Mouse (Mus musculus) CH12.LX (cell line): Measurements from ENCODE around the gene Hcfc1.

Source experiments
- CTCF ChIP-seq, 2 experiments: IDR thresholded peaks in 1 of 2; conservative IDR thresholded peaks in 1 of 2; 2 replicates each; pipeline ENCODE4 v1.5.1; 2011 to 2012; ENCODE audit warnings: low read depth in 2 of 2, low read length in 2 of 2, improper control_type of control experiment in 1 of 2, inconsistent platforms in 1 of 2, mild to moderate bottlenecking in 1 of 2, moderate library complexity in 1 of 2
- EP300 ChIP-seq: IDR thresholded peaks from 2 replicates; pipeline ENCODE4 v1.6.1; 2011; ENCODE audit warnings: low read length, improper control_type of control experiment
- KAT2A ChIP-seq: IDR thresholded peaks from 2 replicates; pipeline ENCODE4 v1.6.1; 2012; ENCODE audit warnings: low read length, improper control_type of control experiment, inconsistent platforms; ENCODE audit not compliant: insufficient replicate concordance
- MEF2A ChIP-seq: IDR thresholded peaks from 2 replicates; pipeline ENCODE4 v1.6.1; 2014; ENCODE audit warnings: low read depth, mild to moderate bottlenecking, inconsistent platforms, low read length, improper control_type of control experiment, borderline replicate concordance
- MXI1 ChIP-seq: IDR thresholded peaks from 2 replicates; pipeline ENCODE4 v1.6.1; 2011; ENCODE audit warnings: mild to moderate bottlenecking, low read depth, low read length, improper control_type of control experiment
- NRF1 ChIP-seq: IDR thresholded peaks from 2 replicates; pipeline ENCODE4 v1.6.1; 2014; ENCODE audit warnings: low read depth, mild to moderate bottlenecking, inconsistent platforms, low read length, improper control_type of control experiment, moderate library complexity
- POLR2A ChIP-seq: IDR thresholded peaks from 2 replicates; pipeline ENCODE4 v1.6.1; 2011; ENCODE audit warnings: low read depth, mild to moderate bottlenecking, improper control_type of control experiment, low read length
- RAD21 ChIP-seq: IDR thresholded peaks from 2 replicates; pipeline ENCODE4 v1.6.1; 2011; ENCODE audit warnings: low read depth, mild to moderate bottlenecking, low read length, improper control_type of control experiment, moderate library complexity
- TCF12 ChIP-seq: IDR thresholded peaks from 2 replicates; pipeline ENCODE4 v1.6.1; 2014; ENCODE audit warnings: low read depth, mild to moderate bottlenecking, inconsistent platforms, low read length, improper control_type of control experiment
- USF1 ChIP-seq: IDR thresholded peaks from 2 replicates; pipeline ENCODE4 v1.6.1; 2014; ENCODE audit warnings: low read depth, mild to moderate bottlenecking, inconsistent platforms, low read length, improper control_type of control experiment
- ZMIZ1 ChIP-seq: IDR thresholded peaks from 2 replicates; pipeline ENCODE4 v1.6.1; 2012; ENCODE audit warnings: low read depth, mild to moderate bottlenecking, inconsistent platforms, low read length, improper control_type of control experiment

GRCm38 (mm10) chrX:74003644-74004043 is 37.5 kb upstream of the Hcfc1 start:
- no peak for TF ChIP-seq ZMIZ1
- TF ChIP-seq KAT2A, result no peak
- TF ChIP-seq MEF2A, result no peak
- TF ChIP-seq POLR2A, result no peak
- no peak for TF ChIP-seq CTCF (conservative IDR thresholded peaks at IDR 0.05 in 1 of 2, IDR thresholded peaks at IDR 0.05 in 1 of 2; ENCODE audit: low read depth in 2 of 2, low read length in 2 of 2)
- TF ChIP-seq NRF1, result no peak
- no peak for TF ChIP-seq RAD21
- no peak for TF ChIP-seq USF1
- peak; percentile 72 for TF ChIP-seq EP300
- no peak for TF ChIP-seq TCF12
- no peak for TF ChIP-seq MXI1
